Mouse (Mus musculus): ENCODE results near the gene Gcsh. TPM values are rescaled to one million over a fixed set of nuclear protein-coding genes. Genes with fewer than 3 reads are reported as not detected.

Gcsh gene
- total and polyA plus RNA-seq, 3 experiments: 31.5 to 91.7 (median 66.4) TPM

- Histone ChIP-seq H3K4me1 (ENCODE audit: control insufficient read depth in 1 of 2, insufficient read depth in 2 of 2) (peaks cover 0 to 16% of the 10 kb centered on the region in 2 experiments; a peak in 2 of 4 replicates), H3K9me3 (replicated peaks; ENCODE audit: low read length) (no peaks in the 10 kb centered on the region), H3K27me3 (replicated peaks) (peaks cover 11% of the 10 kb centered on the region), H3K4me3 (replicated peaks in 1 of 3; ENCODE audit: low read depth in 2 of 3, low read length in 2 of 3, poor library complexity in 1 of 3) (peak overlapping the region; percentile 69 to 94 (median 78)), H3K36me3 (replicated peaks in 1 of 2; ENCODE audit: control insufficient read depth in 1 of 2, insufficient read depth in 1 of 2, low read length in 1 of 2) (peaks cover 3 to 34% of the 10 kb centered on the region in 2 experiments), H3K27ac (ENCODE audit: insufficient read depth, low read depth) (no peak overlapping the region), H3K79me2 (replicated peaks; ENCODE audit: control insufficient read depth, extremely low read depth, insufficient read depth, poor library complexity, severe bottlenecking) (peaks cover 3% of the 10 kb centered on the region; the same call in 1 of the 2 replicates), H3K4me2 (ENCODE audit: insufficient read depth, low read depth, poor library complexity, severe bottlenecking) (peak overlapping the region; percentile 83), H3K9ac (ENCODE audit: insufficient read depth, low read depth) (peak overlapping the region; percentile 47)
- in situ Hi-C loops (cut with MboI; ENCODE audit: low pct_ligation_motif_present, low pct_unique_long_range_greater_than_20kb, low sequenced_read_pairs) (loop anchor here (5.0 to 10.0 kb wide), 2 partner anchors 70 to 482 kb away; partner anchors contain the start of genes Cenpn and Cmc2), dilution Hi-C loops (cut with MboI; ENCODE audit: extremely low pct_ligation_motif_present, extremely low pct_unique_long_range_greater_than_20kb, low sequenced_read_pairs) (no loop called here)
- DNase-seq (ENCODE audit: extremely low read depth): no peak
- no peak for TF ChIP-seq SMC3 (IDR thresholded peaks at IDR 0.05; ENCODE audit: low read depth, low read length)
- TF ChIP-seq RCOR1 (conservative IDR thresholded peaks at IDR 0.05; ENCODE audit: low read depth, low read length): no peak
Measured at GRCm38 (mm10) chr8:116992176-116992971, 963 bp downstream of the Gcsh start.

- in situ Hi-C loops (cut with MboI; ENCODE audit: low pct_ligation_motif_present, low pct_unique_long_range_greater_than_20kb, low sequenced_read_pairs): loop anchor here (5.0 to 10.0 kb wide), 2 partner anchors 69 to 484 kb away; partner anchors contain the start of genes Cenpn and Cmc2
- no peak overlapping the region for H3K4me3 ChIP-seq (replicated peaks in 1 of 3; ENCODE audit: low read depth in 2 of 3, low read length in 2 of 3, poor library complexity in 1 of 3)
- H3K36me3 ChIP-seq (replicated peaks in 1 of 2; ENCODE audit: control insufficient read depth in 1 of 2, insufficient read depth in 1 of 2, low read length in 1 of 2): peaks cover 11 to 45% of the 10 kb centered on the region in 2 experiments
- peaks cover 8% of the 10 kb centered on the region for H3K27me3 ChIP-seq (replicated peaks)
- no peak for DNase-seq (ENCODE audit: extremely low read depth)
- dilution Hi-C loops (cut with MboI; ENCODE audit: extremely low pct_ligation_motif_present, extremely low pct_unique_long_range_greater_than_20kb, low sequenced_read_pairs): no loop called here
- H3K27ac ChIP-seq (ENCODE audit: insufficient read depth, low read depth): no peak overlapping the region
- no peak for TF ChIP-seq SIN3A (IDR thresholded peaks at IDR 0.05; ENCODE audit: low read length)
- no peak for TF ChIP-seq ETS1 (conservative IDR thresholded peaks at IDR 0.05; ENCODE audit: low read depth, low read length)
- no peak for TF ChIP-seq JUND (conservative IDR thresholded peaks at IDR 0.05; ENCODE audit: low read depth, low read length)
- no peak for TF ChIP-seq EP300 (IDR thresholded peaks at IDR 0.05; ENCODE audit: low read length)
- TF ChIP-seq PAX5 (IDR thresholded peaks at IDR 0.05; ENCODE audit: low read length): no peak
- no peak for TF ChIP-seq KAT2A (IDR thresholded peaks at IDR 0.05; ENCODE audit: insufficient replicate concordance, low read length)
- TF ChIP-seq MEF2A (IDR thresholded peaks at IDR 0.05; ENCODE audit: borderline replicate concordance, low read depth, low read length): no peak
- no peak for TF ChIP-seq IRF4 (IDR thresholded peaks at IDR 0.05; ENCODE audit: low read depth, low read length)
- TF ChIP-seq ELF1 (IDR thresholded peaks at IDR 0.05; ENCODE audit: low read depth, low read length): no peak
- TF ChIP-seq HCFC1 (IDR thresholded peaks at IDR 0.05; ENCODE audit: low read depth, low read length): no peak
- H3K9ac ChIP-seq (ENCODE audit: insufficient read depth, low read depth): no peak overlapping the region
- no peaks in the 10 kb centered on the region for H3K9me3 ChIP-seq (replicated peaks; ENCODE audit: low read length)
- peaks cover 0 to 16% of the 10 kb centered on the region in 2 experiments; a peak in 2 of 4 replicates for H3K4me1 ChIP-seq (ENCODE audit: control insufficient read depth in 1 of 2, insufficient read depth in 2 of 2)
- H3K79me2 ChIP-seq (replicated peaks; ENCODE audit: control insufficient read depth, extremely low read depth, insufficient read depth, poor library complexity, severe bottlenecking): peaks cover 3% of the 10 kb centered on the region; the same call in 1 of the 2 replicates
- no peak overlapping the region for H3K4me2 ChIP-seq (ENCODE audit: insufficient read depth, low read depth, poor library complexity, severe bottlenecking)
Measured at GRCm38 (mm10) chr8:116991241-116991640, 2.1 kb downstream of the Gcsh start.
